Mouse (Mus musculus) midbrain, embryonic 11.5 days (tissue): Measurements from ENCODE around the gene Sprr2f. TPM values are rescaled to one million over a fixed set of nuclear protein-coding genes. Genes with fewer than 3 reads are reported as not detected.

Experiments
- ATAC-seq: fragments of 200-750 bp; cut with Nextera tagmentation; 2 replicates; pipeline ENCODE4 v1.8.0; 2017; ENCODE audit warnings: moderate TSS enrichment, moderate library complexity; ENCODE audit not compliant: low FRiP score
- DNase-seq: peaks from one replicate; pipeline ENCODE4 v3.0.0; 2015; ENCODE audit warnings: low spot score; ENCODE audit errors: missing footprints
- H3K27ac ChIP-seq: fragments of 300-500 bp; sonication (generic); 2 replicates; pipeline ENCODE4 v1.5.1; 2014; ENCODE audit warnings: low read depth, low read length
- H3K27me3 ChIP-seq: fragments of 300-500 bp; sonication (generic); 2 replicates; pipeline ENCODE4 v1.6.1; 2014; ENCODE audit warnings: mild to moderate bottlenecking, low read length, moderate library complexity, mixed read lengths; ENCODE audit not compliant: control insufficient read depth, insufficient read depth
- H3K36me3 ChIP-seq: fragments of 300-500 bp; sonication (generic); 2 replicates; pipeline ENCODE4 v1.6.1; 2014; ENCODE audit warnings: mild to moderate bottlenecking, low read length, moderate library complexity, mixed read lengths; ENCODE audit not compliant: control insufficient read depth, insufficient read depth
- H3K4me1 ChIP-seq: fragments of 300-500 bp; sonication (generic); 2 replicates; pipeline ENCODE4 v1.6.1; 2014; ENCODE audit warnings: low read length; ENCODE audit not compliant: control insufficient read depth, insufficient read depth
- H3K4me2 ChIP-seq: fragments of 300-500 bp; sonication (generic); 2 replicates; pipeline ENCODE4 v1.6.1; 2014; ENCODE audit warnings: mild to moderate bottlenecking, moderate library complexity
- H3K4me3 ChIP-seq: fragments of 300-500 bp; sonication (generic); 2 replicates; pipeline ENCODE4 v1.5.1; 2014; ENCODE audit warnings: low read depth, low read length
- H3K9ac ChIP-seq: fragments of 300-500 bp; sonication (generic); 2 replicates; pipeline ENCODE4 v1.6.1; 2014; ENCODE audit warnings: low read length
- H3K9me3 ChIP-seq: fragments of 300-500 bp; sonication (generic); 2 replicates; pipeline ENCODE4 v1.6.1; 2016; ENCODE audit warnings: low read length; ENCODE audit not compliant: control insufficient read depth
- WGBS: fragments of 180-500 bp; shearing (Covaris S2); extraction: QIAGEN DNeasy Blood & Tissue Kit; methylation state at CpG from one replicate; pipeline ENCODE4 v1.1.7; 2014; 5-methylcytosine and 5-hydroxymethylcytosine counted together
- polyA plus RNA-seq: library from polyadenylated mRNA; unstranded; fragments of >200 nt; fragmentation: Nextera tagmentation; extraction: Ambion mirVana; gene quantifications from 2 replicates; pipeline ENCODE4 v1.2.1, GENCODE M21; 2014

Sprr2f gene
- polyA plus RNA-seq, 1 experiment from 2014 or later: not detected

- Histone ChIP-seq H3K9me3 (no peaks in the 10 kb centered on the region), H3K4me1 (no peaks in the 10 kb centered on the region), H3K9ac (no peak overlapping the region), H3K27ac (no peak overlapping the region), H3K27me3 (no peaks in the 10 kb centered on the region), H3K4me3 (no peak overlapping the region), H3K4me2 (no peak overlapping the region), H3K36me3 (no peaks in the 10 kb centered on the region)
- DNase-seq (no peak), ATAC-seq (no peak)
- WGBS: 48% methylated on average over 1 of the region's 1 CpGs
Measured at GRCm38 (mm10) chr3:92394301-92394700, 29.3 kb downstream of the Sprr2f start.

DNA sequence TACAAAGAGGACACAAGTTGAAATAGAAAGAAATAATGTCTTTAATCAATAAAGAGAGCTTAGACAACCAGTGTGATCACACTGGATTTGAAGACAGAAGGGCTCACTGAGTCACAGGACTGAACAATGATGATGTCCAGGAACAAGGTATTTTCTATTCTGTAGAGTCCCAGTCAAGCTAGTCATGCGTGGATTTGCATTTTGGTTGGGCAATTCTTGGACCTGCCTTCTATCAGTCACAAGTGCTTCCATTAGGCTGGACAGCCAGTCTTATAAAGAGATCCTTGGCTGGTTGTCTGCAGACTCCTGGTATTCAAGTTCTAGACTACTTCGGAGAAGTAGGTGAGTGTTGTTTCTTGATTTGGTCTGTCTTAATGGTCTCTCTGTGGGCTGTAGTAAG, 42.7 kb downstream of the Sprr2f start, which contains the start of gene Sprr2i:
Sprr2i (plus strand) TSS at position 301 of the 400 bp plus-strand sequence.
- H3K9ac ChIP-seq: no peak within 1 kb of the TSS
- H3K4me1 ChIP-seq: no peaks in the 10 kb centered on the region
- 93% methylated on average over 2 of the region's 2 CpGs for WGBS
- H3K27ac ChIP-seq: no peak within 1 kb of the TSS
- no peak for DNase-seq
- H3K4me3 ChIP-seq: no peak within 1 kb of the TSS
- H3K36me3 ChIP-seq: no peaks in the 10 kb centered on the region
- no peak within 1 kb of the TSS for H3K4me2 ChIP-seq
- ATAC-seq: no peak
- H3K9me3 ChIP-seq: no peaks in the 10 kb centered on the region
- no peaks in the 10 kb centered on the region for H3K27me3 ChIP-seq

Other genes with a start within 250 kb of the Sprr2f start
- not detected in 2 replicates for gene Prr9, start 241.2 kb upstream of the Sprr2f start, polyA plus RNA-seq
- not detected in 2 replicates for gene Lelp1, start 222.4 kb upstream of the Sprr2f start, polyA plus RNA-seq
- gene Sprr2a1, start 149.4 kb upstream of the Sprr2f start, polyA plus RNA-seq: not detected in 2 replicates
- not detected in 2 replicates for gene Sprr2a2, start 149.3 kb upstream of the Sprr2f start, polyA plus RNA-seq
- gene Sprr2a3, start 79.8 kb upstream of the Sprr2f start, polyA plus RNA-seq: not detected in 2 replicates
- not detected in 2 replicates for gene Sprr2b, start 48.6 kb upstream of the Sprr2f start, polyA plus RNA-seq
- gene Sprr2d, start 26.0 kb upstream of the Sprr2f start, polyA plus RNA-seq: not detected in 2 replicates
- not detected in 2 replicates for gene Sprr2e, start 13.0 kb upstream of the Sprr2f start, polyA plus RNA-seq
- gene Sprr2h, start 20.5 kb downstream of the Sprr2f start, polyA plus RNA-seq: not detected in 2 replicates
- not detected in 2 replicates for gene Sprr2i, start 42.8 kb downstream of the Sprr2f start, polyA plus RNA-seq
- not detected in 2 replicates for gene Sprr2j-ps, start 52.9 kb downstream of the Sprr2f start, polyA plus RNA-seq
- gene Gm9774, start 64.2 kb downstream of the Sprr2f start, polyA plus RNA-seq: 6.5 and 6.8 TPM in 2 replicates
- not detected in 2 replicates for gene Sprr2k, start 67.4 kb downstream of the Sprr2f start, polyA plus RNA-seq
- gene Sprr1b, start 73.6 kb downstream of the Sprr2f start, polyA plus RNA-seq: not detected in 2 replicates
- gene Sprr3, start 93.5 kb downstream of the Sprr2f start, polyA plus RNA-seq: not detected in 2 replicates
- gene Sprr1a, start 120.7 kb downstream of the Sprr2f start, polyA plus RNA-seq: not detected in 2 replicates
- not detected in 2 replicates for gene Sprr4, start 135.3 kb downstream of the Sprr2f start, polyA plus RNA-seq
- not detected in 2 replicates for gene 2310046K23Rik, start 169.3 kb downstream of the Sprr2f start, polyA plus RNA-seq
- not detected in 2 replicates for gene Ivl, start 208.5 kb downstream of the Sprr2f start, polyA plus RNA-seq
- not detected in 2 replicates for gene Smcp, start 223.8 kb downstream of the Sprr2f start, polyA plus RNA-seq
- not detected in 2 replicates for gene 2210017I01Rik, start 242.3 kb downstream of the Sprr2f start, polyA plus RNA-seq